Mouse (Mus musculus): ENCODE measurements around the gene Adcy1.

- no peak for TF ChIP-seq CTCF (IDR thresholded peaks at IDR 0.05; ENCODE audit: borderline replicate concordance, control insufficient read depth, extremely low read depth, insufficient read depth, low read length, poor library complexity)
- TF ChIP-seq POLR2A (IDR thresholded peaks at IDR 0.05; ENCODE audit: control insufficient read depth, extremely low read depth, insufficient read depth, low read length, poor library complexity) = no peak
Measured at GRCm38 (mm10) chr11:7192710-7193109, 129.4 kb downstream of the Adcy1 start.

Data from thymus, adult 2 months (tissue).